In genomic region chr12:78971649-78972048, GRCm38 (mm10) we compare ENCODE assay signal across 16 mouse cellular contexts. TPM values are rescaled to one million over a fixed set of nuclear protein-coding genes. Genes with fewer than 3 reads are reported as not detected.
A peak's percentile ranks its signal among the peaks of the same experiment; 100 is the strongest.
DNase-seq lines count a peak whose midpoint lies in the region; ATAC-seq and TF ChIP-seq lines count a peak whose summit lies in the region.
"Had no signal": no experiment of that assay in that cellular context is flagged by ENCODE, and none has a peak within 500 bp of the region (broad histone marks: within the 10 kb centered on the region; RNA-seq: fewer than 3 reads in every experiment).

No protein-coding gene starts in this region.

- no peaks in the 10 kb centered on the region for H3K4me1 ChIP-seq in heart, embryonic 11.5 days (ENCODE audit: control insufficient read depth, insufficient read depth, low read length)
- peaks cover 52% of the 10 kb centered on the region for H3K4me1 ChIP-seq in cerebellum, adult 2 months (ENCODE audit: control insufficient read depth, insufficient read depth, low read length)
- H3K4me1 ChIP-seq in heart, postnatal 0 days (ENCODE audit: control insufficient read depth, insufficient read depth): no peaks in the 10 kb centered on the region
- H3K4me1 ChIP-seq: embryonic facial prominence, embryonic 12.5 days had no signal

- no peak overlapping the region for H3K9ac ChIP-seq in heart, embryonic 11.5 days (ENCODE audit: low read depth, low read length)
- no peak overlapping the region for H3K9ac ChIP-seq in heart, postnatal 0 days (replicated peaks; ENCODE audit: low read depth, low read length)
- H3K9ac ChIP-seq: embryonic facial prominence, embryonic 12.5 days; hindbrain, embryonic 14.5 days had no signal

- H3K4me3 ChIP-seq in heart, embryonic 11.5 days (ENCODE audit: low read depth, low read length): no peak overlapping the region
- no peak overlapping the region for H3K4me3 ChIP-seq in cerebellum, adult 2 months (replicated peaks; ENCODE audit: insufficient read depth, low read depth, low read length)
- no peak overlapping the region for H3K4me3 ChIP-seq in heart, postnatal 0 days (ENCODE audit: low read depth, low read length)
- H3K4me3 ChIP-seq: embryonic facial prominence, embryonic 12.5 days; left cerebral cortex, adult 2 months had no signal

- no peak for TF ChIP-seq CTCF in cerebellum, adult 2 months (IDR thresholded peaks at IDR 0.05; ENCODE audit: borderline replicate concordance, insufficient read depth, low read depth, low read length)
- no peak for TF ChIP-seq CTCF in heart, postnatal 0 days (IDR thresholded peaks at IDR 0.05; ENCODE audit: low read depth)

- no peaks in the 10 kb centered on the region for H3K9me3 ChIP-seq in heart, embryonic 11.5 days (replicated peaks; ENCODE audit: control insufficient read depth, low read length)
- no peaks in the 10 kb centered on the region for H3K9me3 ChIP-seq in heart, postnatal 0 days (replicated peaks; ENCODE audit: control insufficient read depth, low read length)
- H3K9me3 ChIP-seq: embryonic facial prominence, embryonic 12.5 days had no signal

- no peak for ATAC-seq in heart, embryonic 11.5 days (replicated peaks; ENCODE audit: insufficient number of reproducible peaks, low FRiP score, low TSS enrichment)
- no peak for ATAC-seq in heart, postnatal 0 days (ENCODE audit: insufficient read depth, low read depth)
- ATAC-seq: Patski had no signal

- H3K36me3 ChIP-seq in heart, embryonic 11.5 days (ENCODE audit: control insufficient read depth, insufficient read depth, low read length): no peaks in the 10 kb centered on the region
- no peaks in the 10 kb centered on the region for H3K36me3 ChIP-seq in heart, postnatal 0 days (replicated peaks; ENCODE audit: control insufficient read depth, insufficient read depth, low read length)
- H3K36me3 ChIP-seq: embryonic facial prominence, embryonic 12.5 days had no signal

- TF ChIP-seq POLR2A in cerebellum, adult 2 months (IDR thresholded peaks at IDR 0.05; ENCODE audit: borderline replicate concordance, insufficient read depth, low read length): no peak

- DNase-seq in heart, adult 11 months: peak; percentile 95
- DNase-seq in adipocyte (ENCODE audit: low spot score): peak; percentile 78
- peak; percentile 69 to 79 for DNase-seq in cerebellum, adult 2 months
- DNase-seq in heart, postnatal 0 days (ENCODE audit: low spot score): peak; percentile 19
- no peak for DNase-seq in kidney, postnatal 4 days
- DNase-seq in kidney, adult 11 months: no peak
- DNase-seq in layer of hippocampus, postnatal 14 days (ENCODE audit: low spot score in 2 of 2): no peak
- DNase-seq: kidney, postnatal 25 days; lung, postnatal 10 days; thymus, postnatal 14 days had no signal

- no peak overlapping the region for H3K4me2 ChIP-seq in heart, embryonic 11.5 days
- no peak overlapping the region for H3K4me2 ChIP-seq in heart, postnatal 0 days (ENCODE audit: low read depth, low read length)
- H3K4me2 ChIP-seq: embryonic facial prominence, embryonic 12.5 days; hindbrain, embryonic 14.5 days; liver, embryonic 11.5 days had no signal

- H3K27me3 ChIP-seq in heart, embryonic 11.5 days (ENCODE audit: control insufficient read depth, insufficient read depth, low read length): no peaks in the 10 kb centered on the region
- no peaks in the 10 kb centered on the region for H3K27me3 ChIP-seq in cerebellum, adult 2 months (ENCODE audit: control insufficient read depth, insufficient read depth, low read length)
- no peaks in the 10 kb centered on the region for H3K27me3 ChIP-seq in heart, postnatal 0 days (ENCODE audit: control insufficient read depth, insufficient read depth, low read length)
- H3K27me3 ChIP-seq: embryonic facial prominence, embryonic 12.5 days; Patski had no signal

- H3K27ac ChIP-seq in heart, embryonic 11.5 days (ENCODE audit: low read depth, low read length): no peak overlapping the region
- peak overlapping the region; percentile 88 for H3K27ac ChIP-seq in cerebellum, adult 2 months (ENCODE audit: insufficient read depth, low read length)
- H3K27ac ChIP-seq in heart, postnatal 0 days (ENCODE audit: low read depth): no peak overlapping the region
- H3K27ac ChIP-seq: embryonic facial prominence, embryonic 12.5 days; hindbrain, embryonic 14.5 days; left cerebral cortex, adult 2 months had no signal

- no peak for TF ChIP-seq EP300 in heart, postnatal 0 days (IDR thresholded peaks at IDR 0.05; ENCODE audit: low read depth)

- WGBS in heart, embryonic 11.5 days (ENCODE audit: insufficient replicate concordance): 67% methylated on average over 2 of the region's 2 CpGs
- WGBS in cerebellum, adult 2 months: 4% methylated on average over 2 of the region's 2 CpGs
- 27% methylated on average over 2 of the region's 2 CpGs for WGBS in heart, postnatal 0 days

RNA-seq across cellular contexts. Expression of gene Tmem229b, which starts 35.8 kb away (rescaled TPM):
- 1.6 and 1.8 TPM in 2 replicates for polyA plus RNA-seq in heart, embryonic 11.5 days (2014; fragmentation: Nextera tagmentation; extraction: Ambion mirVana)
- polyA plus RNA-seq in cerebellum, adult 2 months (2012; rRNA removed): 80.8 and 90.8 TPM in 2 replicates
- total RNA-seq in heart, postnatal 0 days (2014; rRNA removed; ENCODE audit: low replicate concordance): 4.8 and 12.8 TPM in 2 replicates
- polyA plus RNA-seq in heart, postnatal 0 days (2015; fragmentation: Nextera tagmentation; extraction: Ambion mirVana): 1.4 and 1.9 TPM in 2 replicates
- 10 to 100 TPM; 74.6 to 80.0 TPM for total RNA-seq in layer of hippocampus, postnatal 14 days (2021)

RNA-seq across cellular contexts. Expression of gene Plekhh1, which starts 57.3 kb away (rescaled TPM):
- polyA plus RNA-seq in heart, embryonic 11.5 days (2014; fragmentation: Nextera tagmentation; extraction: Ambion mirVana): 2.7 and 3.8 TPM in 2 replicates
- polyA plus RNA-seq in cerebellum, adult 2 months (2012; rRNA removed): 34.2 and 36.7 TPM in 2 replicates
- total RNA-seq in heart, postnatal 0 days (2014; rRNA removed; ENCODE audit: low replicate concordance): 6.2 and 15.0 TPM in 2 replicates
- 2.5 and 4.0 TPM in 2 replicates for polyA plus RNA-seq in heart, postnatal 0 days (2015; fragmentation: Nextera tagmentation; extraction: Ambion mirVana)
- 10 to 100 TPM in 1 of 2 experiments, 1 to 10 TPM in 1; 8.5 to 11.4 TPM for total RNA-seq in layer of hippocampus, postnatal 14 days (2021)

Comparison
In these comparisons a context has a peak if more than half of its experiments do, and no peak if none do; other contexts are left out.
1. DNase-seq: peak in heart, adult 11 months (single experiment), adipocyte (single experiment), cerebellum, adult 2 months (2 of 2) and heart, postnatal 0 days (single experiment); none in kidney, postnatal 4 days (0 of 2), kidney, adult 11 months (single experiment) and layer of hippocampus, postnatal 14 days (0 of 2).
2. RNA of gene Tmem229b, which starts 35.8 kb away (polyA plus RNA-seq): 80.8 to 90.8 TPM in cerebellum, adult 2 months; 1.4 to 1.9 TPM in heart, postnatal 0 days and 1.6 to 1.8 TPM in heart, embryonic 11.5 days; every median in the first group is over 10 times any median in the second.